Mouse (Mus musculus) liver (tissue): Measurements from ENCODE around the gene Cd4.
A peak's percentile ranks its signal among the peaks of the same experiment; 100 is the strongest.

Experiments used
- DNase-seq: peaks from one replicate; pipeline ENCODE4 v3.0.0-alpha.2; 2020; ENCODE audit warnings: mixed read lengths

Gene Cd4

GRCm38 (mm10) chr6:124887986-124888385 lies at the start of gene Cd4:
Cd4 (minus strand) TSS chr6:124888221.
- DNase-seq: no peak

GRCm38 (mm10) chr6:124937493-124937892 lies 49.5 kb upstream of the Cd4 start:
- no peak for DNase-seq

DNA sequence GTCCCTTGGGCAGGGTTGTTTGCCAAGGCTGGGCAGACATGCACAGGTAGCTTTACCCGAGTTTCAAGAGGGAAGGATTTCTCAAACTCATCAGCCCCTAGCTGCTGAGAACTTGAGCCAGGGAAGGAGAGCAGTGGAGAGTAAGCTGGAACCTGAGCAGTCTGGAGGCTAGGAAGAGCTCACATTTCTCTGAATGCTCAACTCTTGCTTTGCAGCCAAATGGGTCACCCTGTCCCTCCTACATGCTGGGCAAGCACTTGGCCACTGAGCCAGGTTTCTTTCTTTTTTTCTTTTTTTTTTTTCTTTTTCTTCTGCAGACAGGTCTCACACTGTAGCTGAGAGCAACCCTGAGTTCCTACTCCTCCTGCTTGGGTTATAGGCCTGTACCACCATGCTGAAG lies 48.7 kb upstream of the Cd4 start:
- DNase-seq: no peak

- DNase-seq: no peak
Observed at GRCm38 (mm10) chr6:124934670-124935069, 46.6 kb upstream of the Cd4 start.

DNA sequence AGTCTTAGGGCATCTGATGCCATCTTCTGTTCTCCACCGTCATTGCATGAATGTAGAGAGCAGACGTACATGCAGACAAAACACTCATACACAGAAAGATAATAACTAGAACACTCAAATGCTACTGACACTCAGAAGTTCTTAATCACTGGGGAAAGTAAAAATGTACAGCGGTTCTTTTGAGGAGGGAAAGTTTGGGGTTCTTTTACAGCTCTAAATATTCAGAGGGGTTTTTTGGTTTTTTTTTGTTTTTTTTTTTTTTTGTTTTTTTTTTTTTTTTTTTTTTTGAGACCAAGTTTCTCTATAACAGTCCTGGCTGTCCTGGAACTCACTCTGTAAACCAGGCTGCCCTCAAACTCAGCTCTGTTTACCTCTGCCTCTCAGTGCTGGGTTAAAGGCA lies 45.1 kb upstream of the Cd4 start:
- DNase-seq: no peak

DNA sequence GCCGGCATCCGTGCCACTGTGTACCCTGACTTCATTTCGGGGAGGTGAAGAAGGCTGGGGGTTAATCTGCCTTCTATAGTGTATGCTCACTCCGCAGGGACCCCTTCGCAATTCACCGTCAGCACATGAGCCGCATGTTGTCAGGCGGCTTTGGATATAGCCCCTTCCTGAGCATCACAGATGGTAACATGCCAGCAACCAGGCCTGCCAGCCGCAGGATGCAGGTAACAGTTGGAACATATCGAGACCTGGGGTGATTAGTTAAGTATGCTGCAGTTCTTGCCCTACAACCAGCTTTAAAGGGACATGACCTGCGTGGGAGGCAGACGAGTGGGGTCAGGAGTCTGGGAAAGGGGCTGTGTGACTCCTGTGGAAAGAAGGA lies 44.3 kb upstream of the Cd4 start:
- no peak for DNase-seq

- DNase-seq: peak; percentile 46
Observed at GRCm38 (mm10) chr6:124931525-124932313, 43.7 kb upstream of the Cd4 start.

DNA sequence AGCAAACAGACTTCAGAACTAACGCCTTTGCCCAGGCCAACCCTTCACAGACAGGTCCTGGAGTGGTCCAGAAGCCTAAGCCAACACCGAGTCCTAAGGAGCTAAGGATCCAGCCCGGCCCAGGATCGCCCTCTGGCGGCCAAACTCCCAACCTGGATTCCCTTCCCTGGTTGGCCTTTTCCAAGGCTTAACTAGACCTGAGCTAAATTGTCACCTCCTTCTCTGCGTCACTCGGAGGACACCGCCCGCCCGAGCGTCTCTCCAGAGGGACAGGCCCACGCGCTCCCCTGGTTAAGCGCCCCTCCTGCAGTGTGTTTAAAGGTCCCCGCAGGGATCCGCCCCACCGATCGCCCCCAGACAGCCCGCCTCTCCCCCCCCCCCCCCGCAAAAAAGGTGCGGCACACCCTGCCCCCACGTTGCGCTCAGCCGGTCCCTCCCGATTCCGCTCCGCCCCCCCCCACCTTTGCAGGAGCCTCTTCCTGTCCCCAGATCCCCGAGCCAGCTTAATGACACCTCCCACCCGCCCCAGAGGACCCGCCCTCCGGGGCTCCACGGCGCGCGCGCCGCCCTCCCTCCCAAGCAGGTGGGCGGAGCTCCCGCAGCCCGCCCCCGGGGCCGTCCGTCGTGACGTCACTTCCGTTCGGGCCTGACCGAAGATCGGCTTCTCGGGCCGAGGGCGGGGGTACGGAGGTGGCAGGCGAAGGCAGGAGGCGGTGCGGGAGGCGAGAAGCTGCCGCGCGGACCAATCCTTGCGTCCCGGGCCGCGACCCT lies 42.9 kb upstream of the Cd4 start, which contains the start of gene Mlf2:
Mlf2 (plus strand) TSS at position 633 of the 771 bp plus-strand sequence.
- peak; percentile 98 for DNase-seq

DNA sequence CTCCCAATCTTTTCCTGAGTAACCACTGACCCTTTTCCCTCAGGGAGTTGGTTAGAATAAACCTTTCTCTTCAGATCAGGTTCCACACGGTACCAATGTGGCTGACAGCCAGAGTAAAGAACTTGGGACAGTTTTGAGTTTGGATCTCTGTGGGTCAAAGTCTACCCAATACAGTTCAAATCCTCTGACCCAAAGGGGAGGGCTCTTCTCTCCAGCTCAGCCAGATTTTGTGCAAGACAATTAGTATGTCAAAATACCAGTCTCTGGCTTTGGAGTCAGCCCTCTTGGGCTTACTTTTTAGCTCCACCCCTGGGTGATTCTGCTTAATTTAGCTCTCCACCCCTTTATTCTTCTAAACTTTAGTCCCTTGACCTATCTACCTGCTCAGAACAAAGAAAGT lies 42.2 kb upstream of the Cd4 start:
- no peak for DNase-seq

GRCm38 (mm10) chr6:124925941-124926340 lies 37.9 kb upstream of the Cd4 start:
- DNase-seq: peak; percentile 22

DNA sequence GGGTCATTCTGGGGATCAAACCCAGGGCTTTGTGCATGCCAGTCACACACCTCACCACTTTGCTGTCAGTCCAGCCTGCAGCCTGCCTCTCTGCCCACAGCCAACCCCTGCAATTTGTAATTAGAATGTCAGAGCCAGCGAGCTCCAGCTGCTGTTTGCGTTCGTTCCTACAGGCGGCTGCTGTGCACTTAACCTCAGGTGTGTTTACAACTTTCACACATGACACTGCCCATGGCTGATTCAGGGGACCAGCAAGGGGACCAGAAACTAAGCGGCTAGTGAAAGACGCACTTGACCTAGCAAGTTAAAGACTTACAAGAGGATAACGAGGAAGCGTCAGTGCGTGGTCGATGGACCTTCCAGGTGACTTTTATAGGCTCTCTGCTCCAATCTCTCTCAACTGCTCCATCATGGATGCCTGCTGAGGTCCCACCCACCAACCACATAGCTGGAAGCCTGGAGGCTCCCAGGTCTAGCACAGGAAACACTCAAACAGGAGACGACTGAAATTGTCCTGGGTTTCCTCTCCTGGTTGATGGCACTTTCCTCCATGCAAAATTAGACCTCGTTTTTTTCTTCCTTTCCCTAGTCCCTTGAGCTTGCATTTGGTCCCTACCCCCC lies 37.3 kb upstream of the Cd4 start:
- no peak for DNase-seq

- DNase-seq: no peak
Observed at GRCm38 (mm10) chr6:124921539-124921938, 33.5 kb upstream of the Cd4 start.

- DNase-seq: no peak
Observed at GRCm38 (mm10) chr6:124920318-124921085, 32.5 kb upstream of the Cd4 start.

- peak; percentile 83 for DNase-seq
Observed at GRCm38 (mm10) chr6:124919695-124920317, 31.8 kb upstream of the Cd4 start, which contains the start of gene Ptms. Ptms (minus strand) TSS chr6:124920103.

- no peak for DNase-seq
Observed at GRCm38 (mm10) chr6:124918890-124919627, 31.0 kb upstream of the Cd4 start.

DNA sequence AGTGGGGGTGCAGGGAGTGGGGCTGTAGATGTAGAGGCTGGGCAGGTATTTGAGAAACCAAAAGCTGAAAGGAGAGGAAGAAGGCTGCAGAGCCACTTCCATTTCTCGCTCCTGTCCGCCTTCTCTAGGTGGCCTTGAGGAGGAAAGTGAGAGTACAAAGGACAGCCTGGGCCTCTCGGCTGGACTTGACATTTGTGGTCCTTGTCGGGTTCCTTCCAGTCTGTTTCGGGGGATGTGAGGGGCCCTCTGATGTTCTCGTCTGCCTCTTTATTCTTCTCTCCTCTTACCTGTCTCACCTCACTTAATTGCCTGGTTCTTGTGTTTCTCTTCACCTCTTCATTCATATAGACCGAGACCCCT lies 30.3 kb upstream of the Cd4 start:
- DNase-seq: no peak

GRCm38 (mm10) chr6:124917518-124918330 lies 29.7 kb upstream of the Cd4 start:
- DNase-seq: peak; percentile 84

DNA sequence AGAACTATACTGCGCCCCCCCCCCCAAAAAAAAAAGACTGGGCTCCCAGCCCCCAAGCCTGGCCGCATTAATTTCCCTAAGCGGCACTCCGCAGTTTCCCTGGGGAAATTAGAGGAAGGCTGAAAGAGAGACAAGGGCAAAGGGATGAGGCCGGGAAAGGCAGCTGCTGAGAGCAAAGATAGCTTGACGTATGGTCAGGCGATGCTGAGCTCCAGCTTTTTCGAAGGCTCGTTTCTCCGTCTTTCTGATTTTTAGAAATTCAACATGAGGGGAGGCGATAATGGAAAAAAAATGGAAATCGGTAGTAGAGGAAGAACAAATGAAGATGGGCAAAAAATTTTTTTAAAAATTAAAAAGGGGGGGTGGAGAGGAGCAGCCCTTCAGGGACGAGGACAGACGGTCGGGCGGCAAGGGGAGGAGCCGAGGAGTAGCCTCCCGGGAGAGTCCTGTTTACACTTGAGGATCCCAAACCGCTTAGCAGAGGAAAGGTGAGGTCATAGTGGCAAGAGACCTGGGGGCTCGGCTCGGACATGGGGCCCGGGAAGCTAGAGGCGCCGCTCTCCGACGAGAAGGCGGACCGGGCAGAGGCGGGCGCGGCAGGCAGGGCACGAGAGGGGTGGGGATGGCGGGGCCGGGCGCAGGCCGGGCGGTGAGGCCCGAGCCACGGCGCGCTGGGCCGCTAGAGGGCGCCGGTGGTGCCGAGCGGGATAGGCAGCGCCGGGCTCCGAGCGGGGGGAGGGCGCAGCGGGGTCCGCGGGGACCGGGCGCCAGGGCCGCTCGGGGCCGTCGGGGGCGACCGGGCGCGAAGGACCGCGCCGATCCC lies 28.9 kb upstream of the Cd4 start:
- DNase-seq: peak; percentile 88

DNA sequence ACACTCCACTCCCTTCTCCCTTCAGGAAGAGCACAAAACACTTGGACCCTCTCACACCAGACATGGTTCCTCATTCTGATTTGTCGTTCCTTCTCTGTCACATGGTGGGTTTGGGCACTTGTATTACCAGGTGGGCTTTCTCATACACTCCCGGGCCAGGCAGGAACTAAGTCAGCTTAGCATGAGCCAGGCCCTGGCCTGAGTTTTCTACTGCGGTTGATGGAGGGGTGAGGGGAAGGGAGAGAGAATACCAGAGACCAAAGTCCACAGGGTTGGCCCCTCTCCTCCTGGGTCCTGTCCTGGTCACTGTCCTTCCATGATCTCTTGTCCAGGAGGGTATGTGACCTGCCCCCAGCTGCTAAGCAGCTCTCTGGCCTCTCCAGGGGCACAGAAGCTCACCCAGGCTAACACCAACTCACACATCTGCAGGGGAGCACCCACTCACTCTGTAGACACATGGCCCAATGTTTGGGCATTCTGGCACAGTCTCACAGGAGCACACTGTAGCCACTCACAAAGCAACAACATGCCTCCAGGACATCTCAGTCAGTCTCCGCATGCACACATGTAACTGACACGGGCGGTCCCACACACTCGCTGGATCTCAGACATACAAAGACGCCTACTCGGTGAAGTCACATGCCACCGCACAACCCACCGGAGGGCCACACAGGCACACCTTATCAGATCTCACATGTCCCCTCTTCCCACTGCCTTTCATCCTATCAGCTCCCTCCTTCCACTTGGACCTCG lies 28.1 kb upstream of the Cd4 start:
- no peak for DNase-seq
